Mouse (Mus musculus) kidney, adult 11 months (tissue): ENCODE data around the gene Neb.

Experiments used
- DNase-seq: peaks from one replicate; pipeline ENCODE4 v3.0.0; 2022

Neb gene

DNA sequence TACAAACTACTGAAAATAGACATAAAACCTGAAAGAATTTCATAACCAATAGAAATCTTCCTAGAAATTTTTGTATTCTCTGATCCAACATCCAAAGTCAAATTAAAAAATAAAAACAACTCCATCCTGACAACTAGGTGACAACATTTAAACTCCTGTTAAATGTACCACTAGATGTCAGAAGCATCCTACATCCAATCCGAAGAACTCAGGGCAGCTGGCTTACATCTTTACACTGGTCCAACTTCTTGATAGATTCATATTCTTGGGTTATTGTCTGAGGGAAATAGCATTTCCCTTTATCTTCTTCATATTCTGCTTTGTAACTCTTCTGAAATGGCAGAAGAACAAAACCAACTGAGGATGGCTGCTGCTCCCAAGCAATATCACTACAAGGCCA lies 74.9 kb downstream of the Neb start:
- DNase-seq, result no peak

GRCm38 (mm10) chr2:52297969-52298368 lies 80.3 kb downstream of the Neb start:
- DNase-seq, result no peak

DNA sequence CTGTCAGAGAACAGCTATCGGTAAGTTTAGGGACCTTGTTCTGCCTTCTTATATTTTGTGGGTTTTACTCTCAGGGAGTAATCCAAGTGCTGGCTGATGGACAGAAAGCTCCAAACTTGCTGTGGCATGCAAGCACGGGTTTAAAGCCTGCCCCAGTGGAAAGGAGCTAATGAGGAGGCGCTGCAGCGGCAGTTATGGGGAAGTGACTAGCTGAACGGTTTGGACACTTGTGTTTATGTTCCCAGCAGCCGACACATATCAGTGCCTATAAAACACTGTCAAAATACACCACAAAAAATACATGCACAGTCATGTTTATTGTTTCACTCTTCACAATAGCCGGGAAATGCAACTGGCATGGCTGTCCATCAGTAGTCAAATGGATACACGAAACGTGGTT lies 81.5 kb downstream of the Neb start:
- DNase-seq, result no peak

- no peak for DNase-seq
Measured at GRCm38 (mm10) chr2:52287436-52287835, 90.8 kb downstream of the Neb start.

- DNase-seq, result no peak
Measured at GRCm38 (mm10) chr2:52286421-52286820, 91.9 kb downstream of the Neb start.

DNA sequence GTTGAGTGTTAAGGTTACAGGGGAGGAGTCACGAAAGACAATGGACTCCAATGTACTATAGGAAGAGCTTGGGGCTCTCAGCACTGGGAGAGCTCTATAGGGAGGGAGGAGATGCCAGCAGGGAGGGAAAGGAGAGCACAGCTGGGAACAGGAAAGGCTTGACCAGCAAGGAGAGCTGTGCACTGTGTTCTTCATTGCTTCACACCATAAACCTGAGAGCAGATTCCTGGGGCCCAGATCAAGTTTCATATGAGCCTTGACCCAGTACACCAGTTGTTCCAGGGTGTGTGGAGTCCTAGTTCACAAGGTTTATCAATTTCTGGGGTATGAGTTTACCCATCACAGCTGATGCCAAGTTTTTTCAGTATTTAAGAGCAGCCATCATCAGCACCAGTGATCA lies 106.1 kb downstream of the Neb start:
- DNase-seq, result no peak

- no peak for DNase-seq
Measured at GRCm38 (mm10) chr2:52270911-52271310, 107.4 kb downstream of the Neb start.

DNA sequence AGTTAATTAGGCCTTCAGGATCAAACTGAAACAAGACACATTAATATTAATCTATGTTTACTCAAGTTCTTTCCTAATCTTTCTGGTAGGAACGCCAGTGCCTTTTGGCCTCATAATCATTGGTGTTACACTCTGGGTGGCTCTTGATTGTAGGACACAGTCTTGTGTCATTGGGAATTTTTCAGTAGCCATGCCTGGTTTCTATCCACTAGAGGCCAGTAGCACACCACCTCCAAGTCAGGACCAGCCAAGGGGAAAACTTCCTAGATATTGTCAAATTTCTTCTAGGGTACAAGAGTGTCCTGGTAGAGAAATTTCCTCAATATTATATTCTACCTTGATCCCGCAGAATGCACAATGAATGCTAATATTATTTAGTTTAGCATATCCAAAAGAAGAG lies 116.1 kb downstream of the Neb start:
- DNase-seq, result peak; percentile 6

GRCm38 (mm10) chr2:52252037-52252436 lies 126.2 kb downstream of the Neb start:
- no peak for DNase-seq

DNA sequence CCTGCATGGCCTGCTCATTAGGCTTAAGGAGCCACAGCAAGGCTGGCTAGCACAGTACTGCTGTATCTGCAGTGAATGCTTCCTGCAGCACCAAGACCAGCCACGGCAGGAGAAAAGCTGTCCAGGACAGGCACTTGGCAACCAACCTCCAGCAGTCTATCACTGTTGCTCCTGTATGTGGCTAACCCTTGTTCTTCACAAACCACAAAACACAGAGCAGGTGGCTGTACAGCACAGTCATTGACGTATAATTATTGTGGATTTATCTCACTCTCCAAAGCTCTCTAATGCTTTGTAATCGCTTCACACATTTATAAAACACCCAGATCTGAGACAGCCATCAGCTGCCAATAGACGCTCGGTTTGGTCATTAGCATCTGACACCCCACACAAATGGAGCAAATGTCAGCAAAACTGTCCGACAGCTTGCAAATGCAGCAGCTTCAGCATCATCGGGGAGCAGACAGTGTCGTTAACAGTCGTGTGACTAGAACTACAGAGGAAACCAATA lies 129.9 kb downstream of the Neb start:
- DNase-seq, result no peak

- DNase-seq, result no peak
Measured at GRCm38 (mm10) chr2:52245091-52245490, 133.2 kb downstream of the Neb start.

- no peak for DNase-seq
Measured at GRCm38 (mm10) chr2:52242691-52243090, 135.6 kb downstream of the Neb start.

DNA sequence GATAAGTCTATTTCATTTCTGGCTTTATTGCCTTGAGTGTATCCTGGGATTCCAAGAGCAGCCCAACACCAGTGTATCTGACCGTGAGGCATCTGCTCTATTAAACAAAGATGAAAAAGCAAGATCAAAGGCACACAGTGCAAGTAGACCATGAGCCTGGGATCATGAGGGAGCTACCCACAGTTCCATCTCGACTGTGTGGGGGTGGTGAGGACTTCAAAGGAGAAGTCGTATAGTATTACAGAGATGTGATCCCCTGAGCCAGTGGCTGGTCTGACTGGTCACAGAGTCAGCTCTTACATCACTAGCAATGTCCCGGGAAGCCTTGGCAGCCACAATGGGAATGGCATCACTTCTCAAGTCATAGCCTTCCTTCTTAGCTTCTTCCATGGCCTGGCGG lies 140.4 kb downstream of the Neb start:
- no peak for DNase-seq

DNA sequence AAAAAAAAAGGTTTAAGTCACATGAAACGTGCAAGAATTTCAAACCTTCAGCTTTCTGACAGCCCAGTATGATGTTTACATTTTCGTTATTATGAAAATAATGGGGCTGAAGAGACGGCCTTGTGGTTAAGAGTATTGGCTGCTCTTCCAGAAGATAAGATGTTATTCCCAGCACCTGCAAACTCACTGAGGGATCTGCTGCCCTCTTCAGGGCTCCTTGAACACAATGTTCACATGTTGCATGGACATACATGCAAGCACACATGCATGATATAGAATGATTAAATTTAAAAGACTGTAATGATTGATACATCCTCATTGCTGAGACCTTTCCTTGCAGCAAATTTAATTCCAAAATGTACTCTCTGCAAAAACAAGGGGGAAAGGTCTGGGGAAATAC lies 150.7 kb downstream of the Neb start:
- no peak for DNase-seq

- DNase-seq, result no peak
Measured at GRCm38 (mm10) chr2:52224366-52224765, 153.9 kb downstream of the Neb start.

- no peak for DNase-seq
Measured at GRCm38 (mm10) chr2:52220074-52220473, 158.2 kb downstream of the Neb start.

GRCm38 (mm10) chr2:52215945-52216344 lies 162.3 kb downstream of the Neb start:
- DNase-seq, result no peak

- DNase-seq, result no peak
Measured at GRCm38 (mm10) chr2:52212561-52212961, 165.7 kb downstream of the Neb start.

GRCm38 (mm10) chr2:52211358-52211899 lies 166.8 kb downstream of the Neb start:
- DNase-seq, result no peak

GRCm38 (mm10) chr2:52210685-52211084 lies 167.6 kb downstream of the Neb start:
- no peak for DNase-seq

DNA sequence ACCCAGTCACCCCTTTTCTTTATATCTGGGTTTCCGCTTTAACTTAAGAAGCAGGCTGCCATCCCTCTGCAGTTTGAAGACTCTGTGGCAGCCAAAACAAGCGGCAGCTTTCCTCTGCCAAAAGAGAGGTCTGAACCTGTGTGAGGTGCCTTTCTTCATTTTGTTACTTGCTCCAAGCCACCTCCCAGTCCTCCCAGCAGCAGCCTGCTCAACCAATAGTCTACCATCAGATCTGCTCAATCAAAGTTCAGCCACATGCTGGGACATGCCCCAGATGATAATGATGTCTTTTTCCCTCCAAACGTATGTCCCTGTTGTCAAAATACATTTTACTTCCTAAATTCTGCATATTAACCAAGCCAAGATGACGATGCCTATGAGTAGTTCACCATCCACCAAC lies 173.3 kb downstream of the Neb start:
- no peak for DNase-seq

DNA sequence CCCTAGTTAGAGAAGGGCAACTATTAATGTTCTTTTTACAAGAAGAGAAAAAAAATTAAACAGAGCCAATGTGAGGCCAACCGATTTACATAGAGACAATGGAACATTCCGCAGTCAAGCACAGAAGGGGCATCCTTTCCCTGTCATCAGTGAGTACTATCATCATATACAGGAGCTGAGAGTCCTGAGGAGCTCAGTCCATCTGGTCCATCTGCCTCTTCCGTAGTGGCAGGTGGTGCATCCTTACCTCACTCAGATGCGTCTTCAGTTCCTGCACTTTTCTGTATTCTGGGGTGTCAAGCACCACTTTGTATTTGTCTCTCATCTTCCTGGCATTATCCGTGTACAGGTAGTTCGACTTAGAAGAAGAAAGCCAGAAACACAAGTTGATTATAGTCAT lies 184.6 kb downstream of the Neb start:
- DNase-seq, result no peak

DNA sequence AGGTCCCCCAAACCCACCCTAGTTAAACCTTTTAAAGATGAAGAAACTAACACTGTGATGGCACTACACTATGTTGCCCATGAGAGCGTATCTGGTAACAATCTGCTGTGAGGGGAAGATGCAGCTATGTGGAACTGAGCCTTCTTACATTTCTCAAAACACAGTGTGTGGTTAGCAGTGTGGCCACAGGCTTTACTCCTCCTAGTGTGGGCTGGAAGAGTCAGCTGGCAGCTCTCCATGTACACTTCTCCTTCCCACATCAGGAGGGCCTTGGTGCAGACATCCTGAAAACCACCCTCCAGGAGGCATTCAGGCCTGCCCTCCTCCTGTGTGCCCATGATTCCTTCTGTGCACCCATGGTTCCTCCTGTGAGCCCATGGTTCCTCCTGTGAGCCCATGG lies 198.6 kb downstream of the Neb start:
- DNase-seq, result no peak

DNA sequence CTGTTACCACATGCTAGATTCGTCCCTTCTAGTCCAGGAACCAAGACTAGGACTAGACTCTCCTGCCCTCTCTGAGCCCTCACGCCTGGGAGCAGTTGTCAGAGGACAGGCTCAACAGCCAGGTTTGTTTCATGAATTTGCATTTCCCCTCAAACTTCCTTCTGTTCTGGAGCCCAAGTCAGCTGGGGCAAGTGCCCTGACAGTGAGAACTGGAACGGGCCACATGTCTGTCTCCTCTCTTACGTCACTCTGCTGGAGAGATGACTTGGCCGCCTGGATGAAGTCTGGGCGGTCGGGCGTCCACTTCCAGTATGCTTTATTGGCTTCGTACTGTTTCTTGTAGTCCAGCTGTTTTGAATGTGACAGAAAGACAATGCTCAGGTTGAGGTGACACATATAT lies 200.5 kb downstream of the Neb start:
- DNase-seq, result no peak

GRCm38 (mm10) chr2:52177184-52177583 lies 201.1 kb downstream of the Neb start:
- DNase-seq, result no peak

DNA sequence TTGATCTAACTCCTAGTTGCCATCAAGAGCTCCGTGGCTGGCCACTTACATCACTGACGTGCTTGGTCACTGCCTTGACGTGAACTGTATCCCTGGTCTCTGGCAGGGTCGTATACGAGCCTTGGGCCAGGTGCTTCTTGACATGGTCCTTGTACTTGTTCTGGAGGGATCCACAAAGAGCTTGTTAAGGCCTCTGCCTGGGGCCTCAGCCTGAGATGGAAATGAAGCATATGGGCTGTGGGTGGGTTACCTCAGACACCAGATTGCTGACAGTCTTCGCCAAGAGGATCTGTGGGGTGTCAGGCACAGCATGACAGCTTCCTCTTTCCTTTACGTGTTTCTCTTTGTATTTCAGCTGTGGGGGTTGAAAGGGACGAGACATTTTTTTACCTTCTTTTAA lies 201.7 kb downstream of the Neb start:
- DNase-seq, result no peak
